Mouse (Mus musculus): ENCODE measurements around the gene Vat1. TPM values are rescaled to one million over a fixed set of nuclear protein-coding genes. Genes with fewer than 3 reads are reported as not detected.

The Vat1 gene
- total RNA-seq, 2 experiments from 2014 or later: 5.2 to 7.3 TPM

Other genes starting within 250 kb of the Vat1 start
- 20.0 and 20.8 TPM in 2 replicates for gene Ezh1, start 239.8 kb downstream of the Vat1 start, total RNA-seq (2015)
- 20.0 and 20.1 TPM in 2 replicates for gene Ezh1, start 239.8 kb downstream of the Vat1 start, total RNA-seq (2017)
- not detected in 2 replicates for gene Ramp2, start 220.2 kb downstream of the Vat1 start, total RNA-seq (2015)
- not detected in 2 replicates for gene Ramp2, start 220.2 kb downstream of the Vat1 start, total RNA-seq (2017)
- 169 and 184 TPM in 2 replicates for gene Vps25, start 212.5 kb downstream of the Vat1 start, total RNA-seq (2015)
- 54.6 and 55.7 TPM in 2 replicates for gene Vps25, start 212.5 kb downstream of the Vat1 start, total RNA-seq (2017)
- 0.27 TPM in 1 of 2 replicates, not detected in the other for gene Wnk4, start 205.7 kb downstream of the Vat1 start, total RNA-seq (2015)
- 0.15 TPM in 1 of 2 replicates, not detected in the other for gene Wnk4, start 205.7 kb downstream of the Vat1 start, total RNA-seq (2017)
- 1.2 and 1.6 TPM in 2 replicates for gene Cntd1, start 187.2 kb downstream of the Vat1 start, total RNA-seq (2015)
- 1.7 TPM in 2 replicates for gene Cntd1, start 187.2 kb downstream of the Vat1 start, total RNA-seq (2017)
- gene Coa3, start 187.1 kb downstream of the Vat1 start, total RNA-seq (2015): 69.8 and 71.2 TPM in 2 replicates
- 23.2 and 33.6 TPM in 2 replicates for gene Coa3, start 187.1 kb downstream of the Vat1 start, total RNA-seq (2017)
- 62.2 and 68.0 TPM in 2 replicates for gene Becn1, start 163.9 kb downstream of the Vat1 start, total RNA-seq (2015)
- 129 and 168 TPM in 2 replicates for gene Becn1, start 163.9 kb downstream of the Vat1 start, total RNA-seq (2017)
- 90.6 and 116 TPM in 2 replicates for gene Psme3, start 150.0 kb downstream of the Vat1 start, total RNA-seq (2015)
- 62.1 and 91.5 TPM in 2 replicates for gene Psme3, start 150.0 kb downstream of the Vat1 start, total RNA-seq (2017)
- gene Aoc2, start 141.2 kb downstream of the Vat1 start, total RNA-seq (2015): 0.98 and 2.1 TPM in 2 replicates
- gene Aoc2, start 141.2 kb downstream of the Vat1 start, total RNA-seq (2017): 0.95 and 1.4 TPM in 2 replicates
- 0.05 TPM in 1 of 2 replicates, not detected in the other for gene Aoc3, start 135.6 kb downstream of the Vat1 start, total RNA-seq (2015)
- gene Aoc3, start 135.6 kb downstream of the Vat1 start, total RNA-seq (2017): not detected in 2 replicates
- gene G6pc, start 98.7 kb downstream of the Vat1 start, total RNA-seq (2015): not detected in 2 replicates
- not detected in 2 replicates for gene G6pc, start 98.7 kb downstream of the Vat1 start, total RNA-seq (2017)
- gene Aarsd1, start 48.6 kb downstream of the Vat1 start, total RNA-seq (2015): 11.6 and 18.1 TPM in 2 replicates
- 22.9 and 28.9 TPM in 2 replicates for gene Aarsd1, start 48.6 kb downstream of the Vat1 start, total RNA-seq (2017)
- gene Gm27029, start 41.4 kb downstream of the Vat1 start, total RNA-seq (2015): 1.7 TPM in 1 of 2 replicates, not detected in the other
- gene Gm27029, start 41.4 kb downstream of the Vat1 start, total RNA-seq (2017): 0.95 and 1.3 TPM in 2 replicates
- gene Rundc1, start 41.1 kb downstream of the Vat1 start, total RNA-seq (2015): 2.4 and 3.0 TPM in 2 replicates
- gene Rundc1, start 41.1 kb downstream of the Vat1 start, total RNA-seq (2017): 3.1 and 3.3 TPM in 2 replicates
- 0.43 and 2.5 TPM in 2 replicates for gene Ptges3l, start 40.9 kb downstream of the Vat1 start, total RNA-seq (2015)
- gene Ptges3l, start 40.9 kb downstream of the Vat1 start, total RNA-seq (2017): 0.66 TPM in 1 of 2 replicates, not detected in the other
- gene Rpl27, start 23.9 kb downstream of the Vat1 start, total RNA-seq (2015): 334 and 336 TPM in 2 replicates
- 2,102 and 2,594 TPM in 2 replicates for gene Rpl27, start 23.9 kb downstream of the Vat1 start, total RNA-seq (2017)
- gene Ifi35, start 17.8 kb downstream of the Vat1 start, total RNA-seq (2015): 60.6 and 62.4 TPM in 2 replicates
- 47.3 and 56.5 TPM in 2 replicates for gene Ifi35, start 17.8 kb downstream of the Vat1 start, total RNA-seq (2017)
- gene Rnd2, start 1.2 kb downstream of the Vat1 start, total RNA-seq (2015): 0.13 and 0.16 TPM in 2 replicates
- 0.20 TPM in 1 of 2 replicates, not detected in the other for gene Rnd2, start 1.2 kb downstream of the Vat1 start, total RNA-seq (2017)
- gene Brca1, start 85.7 kb upstream of the Vat1 start, total RNA-seq (2015): 15.3 and 15.9 TPM in 2 replicates
- gene Brca1, start 85.7 kb upstream of the Vat1 start, total RNA-seq (2017): 26.8 and 34.8 TPM in 2 replicates
- 32.4 and 33.9 TPM in 2 replicates for gene Nbr1, start 85.9 kb upstream of the Vat1 start, total RNA-seq (2015)
- 53.6 and 60.7 TPM in 2 replicates for gene Nbr1, start 85.9 kb upstream of the Vat1 start, total RNA-seq (2017)
- gene Tmem106a, start 116.0 kb upstream of the Vat1 start, total RNA-seq (2015): 35.3 and 35.7 TPM in 2 replicates
- 20.5 and 24.1 TPM in 2 replicates for gene Tmem106a, start 116.0 kb upstream of the Vat1 start, total RNA-seq (2017)
- gene Gm11634, start 133.0 kb upstream of the Vat1 start, total RNA-seq (2015): not detected in 2 replicates
- not detected in 2 replicates for gene Gm11634, start 133.0 kb upstream of the Vat1 start, total RNA-seq (2017)
- 22.6 and 28.8 TPM in 2 replicates for gene Rdm1, start 161.0 kb upstream of the Vat1 start, total RNA-seq (2015)
- 18.1 and 23.1 TPM in 2 replicates for gene Rdm1, start 161.0 kb upstream of the Vat1 start, total RNA-seq (2017)
- 1.7 and 2.3 TPM in 2 replicates for gene Arl4d, start 199.3 kb upstream of the Vat1 start, total RNA-seq (2015)
- gene Arl4d, start 199.3 kb upstream of the Vat1 start, total RNA-seq (2017): 1.0 and 2.1 TPM in 2 replicates